Mouse (Mus musculus) limb, embryonic 14.5 days (tissue): Measurements from ENCODE around the gene Hcrt. TPM values are rescaled to one million over a fixed set of nuclear protein-coding genes. Genes with fewer than 3 reads are reported as not detected.

ENCODE experiments used
- ATAC-seq: fragments of 200-750 bp; cut with Nextera tagmentation; 2 replicates; pipeline ENCODE4 v1.8.0; 2017; ENCODE audit warnings: low read depth, moderate number of reproducible peaks, moderate TSS enrichment; ENCODE audit not compliant: low FRiP score
- DNase-seq: peaks from one replicate; pipeline ENCODE4 v3.0.0-alpha.2; 2015; ENCODE audit warnings: low spot score
- H3K27ac ChIP-seq: fragments of 300-500 bp; sonication (generic); replicated peaks from 2 replicates; pipeline ENCODE4 v1.5.1; 2014; ENCODE audit warnings: low read depth, mild to moderate bottlenecking, low read length, moderate library complexity, mixed read lengths
- H3K27me3 ChIP-seq: fragments of 300-500 bp; sonication (generic); 2 replicates; pipeline ENCODE4 v1.6.1; 2014; ENCODE audit warnings: low read length, mixed read lengths; ENCODE audit not compliant: control insufficient read depth, insufficient read depth
- H3K36me3 ChIP-seq: fragments of 300-500 bp; sonication (generic); 2 replicates; pipeline ENCODE4 v1.6.1; 2014; ENCODE audit warnings: mild to moderate bottlenecking, low read length, moderate library complexity, mixed read lengths; ENCODE audit not compliant: control insufficient read depth, insufficient read depth
- H3K4me1 ChIP-seq: fragments of 300-500 bp; sonication (generic); 2 replicates; pipeline ENCODE4 v1.6.1; 2014; ENCODE audit warnings: antibody characterized with exemption, low read length, mixed read lengths; ENCODE audit not compliant: control insufficient read depth, insufficient read depth
- H3K4me2 ChIP-seq: fragments of 300-500 bp; sonication (generic); replicated peaks from 2 replicates; pipeline ENCODE4 v1.6.1; 2014; ENCODE audit warnings: low read depth, mild to moderate bottlenecking, low read length, moderate library complexity; ENCODE audit not compliant: severe bottlenecking
- H3K4me3 ChIP-seq: fragments of 300-500 bp; sonication (generic); replicated peaks from 2 replicates; pipeline ENCODE4 v1.5.1; 2014; ENCODE audit warnings: low read length
- H3K9ac ChIP-seq: fragments of 300-500 bp; sonication (generic); 2 replicates; pipeline ENCODE4 v1.6.1; 2014; ENCODE audit warnings: mild to moderate bottlenecking, low read depth, low read length, moderate library complexity; ENCODE audit not compliant: severe bottlenecking
- H3K9me3 ChIP-seq: fragments of 300-500 bp; sonication (generic); 2 replicates; pipeline ENCODE4 v1.6.1; 2016; ENCODE audit warnings: low read length; ENCODE audit not compliant: control insufficient read depth
- POLR2A ChIP-seq: fragments of 200-500 bp; IDR thresholded peaks from 2 replicates; pipeline ENCODE4 v1.8.0; 2012; ENCODE audit warnings: inconsistent platforms, mild to moderate bottlenecking, moderate library complexity, borderline replicate concordance; ENCODE audit not compliant: insufficient read depth, insufficient read length; ENCODE audit errors: extremely low read depth
- WGBS: fragments of 180-500 bp; shearing (Covaris S2); extraction: QIAGEN DNeasy Blood & Tissue Kit; methylation state at CpG from one replicate; pipeline ENCODE4 v1.1.7; 2014; 5-methylcytosine and 5-hydroxymethylcytosine counted together
- polyA plus RNA-seq, 2 experiments: library from polyadenylated mRNA; depleted of rRNA in 1 of 2; stranded (reverse) in 1 of 2; unstranded in 1 of 2; fragments of >200 nt; fragmentation: Nextera tagmentation in 1 of 2; extraction: Ambion mirVana in 1 of 2; gene quantifications; 2 replicates each; pipeline versions ENCODE4 v1.2.1 to v1.2.3; 2012 to 2014

Hcrt gene
- polyA plus RNA-seq, 2 experiments: not detected

DNA sequence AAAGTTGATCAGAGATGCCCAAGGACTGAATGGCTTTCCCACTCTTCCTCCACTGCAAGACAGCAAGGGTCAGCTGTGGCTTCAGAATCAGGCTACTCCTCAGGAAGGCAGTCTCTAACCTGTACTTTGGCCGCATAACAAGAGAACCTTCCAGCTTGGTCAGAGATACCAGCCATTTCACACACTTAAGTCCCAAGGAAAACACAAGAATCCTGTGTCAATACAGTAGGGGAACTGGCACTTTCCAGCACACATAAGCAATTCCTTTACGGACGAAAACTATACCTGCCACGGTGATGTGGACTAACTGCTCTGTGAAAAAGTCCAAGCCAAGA, 26.0 kb downstream of the Hcrt start:
- no peak for ATAC-seq
- no peak overlapping the region for H3K27ac ChIP-seq
- peaks cover 8% of the 10 kb centered on the region for H3K36me3 ChIP-seq
- no peak for DNase-seq
- peaks cover 7% of the 10 kb centered on the region; the same call in 1 of the 2 replicates for H3K4me1 ChIP-seq
- peak overlapping the region; percentile 95 for H3K4me3 ChIP-seq
- WGBS: 84% methylated on average over 4 of the region's 4 CpGs
- peak overlapping the region; percentile 82 for H3K4me2 ChIP-seq
- H3K9ac ChIP-seq: peak overlapping the region; percentile 93
- no peaks in the 10 kb centered on the region for H3K27me3 ChIP-seq
- TF ChIP-seq POLR2A: no peak
- H3K9me3 ChIP-seq: no peaks in the 10 kb centered on the region

- H3K27ac ChIP-seq: no peak overlapping the region
- H3K4me2 ChIP-seq: peak overlapping the region; percentile 82; the same call in 1 of the 2 replicates
- TF ChIP-seq POLR2A: no peak
- no peak overlapping the region for H3K4me3 ChIP-seq
- DNase-seq (no peak), ATAC-seq (no peak)
- no peaks in the 10 kb centered on the region for H3K27me3 ChIP-seq
- peaks cover 8% of the 10 kb centered on the region for H3K36me3 ChIP-seq
- H3K9me3 ChIP-seq: no peaks in the 10 kb centered on the region
- WGBS: 78% methylated on average over 14 of the region's 14 CpGs
- peaks cover 7% of the 10 kb centered on the region; the same call in 1 of the 2 replicates for H3K4me1 ChIP-seq
- peak overlapping the region; percentile 16; the same call in 1 of the 2 replicates for H3K9ac ChIP-seq
Observed at GRCm38 (mm10) chr11:100735954-100736745, 26.6 kb downstream of the Hcrt start.

GRCm38 (mm10) chr11:100735134-100735865, 27.4 kb downstream of the Hcrt start:
- DNase-seq (no peak), ATAC-seq (no peak)
- H3K9ac ChIP-seq: no peak overlapping the region
- peaks cover 8% of the 10 kb centered on the region for H3K36me3 ChIP-seq
- 90% methylated on average over 9 of the region's 9 CpGs for WGBS
- no peak for TF ChIP-seq POLR2A
- no peaks in the 10 kb centered on the region for H3K27me3 ChIP-seq
- H3K4me1 ChIP-seq: peaks cover 7% of the 10 kb centered on the region; the same call in 1 of the 2 replicates
- H3K27ac ChIP-seq: no peak overlapping the region
- H3K4me3 ChIP-seq: no peak overlapping the region
- H3K4me2 ChIP-seq: no peak overlapping the region
- no peaks in the 10 kb centered on the region for H3K9me3 ChIP-seq

GRCm38 (mm10) chr11:100730477-100731205, 32.1 kb downstream of the Hcrt start:
- Histone ChIP-seq H3K9ac (no peak overlapping the region), H3K27me3 (no peaks in the 10 kb centered on the region), H3K36me3 (peaks cover 15% of the 10 kb centered on the region), H3K4me3 (no peak overlapping the region), H3K4me2 (no peak overlapping the region), H3K27ac (no peak overlapping the region), H3K4me1 (no peaks in the 10 kb centered on the region), H3K9me3 (no peaks in the 10 kb centered on the region)
- DNase-seq (no peak), ATAC-seq (no peak)
- TF ChIP-seq POLR2A: no peak
- WGBS: 74% methylated on average over 6 of the region's 6 CpGs

DNA sequence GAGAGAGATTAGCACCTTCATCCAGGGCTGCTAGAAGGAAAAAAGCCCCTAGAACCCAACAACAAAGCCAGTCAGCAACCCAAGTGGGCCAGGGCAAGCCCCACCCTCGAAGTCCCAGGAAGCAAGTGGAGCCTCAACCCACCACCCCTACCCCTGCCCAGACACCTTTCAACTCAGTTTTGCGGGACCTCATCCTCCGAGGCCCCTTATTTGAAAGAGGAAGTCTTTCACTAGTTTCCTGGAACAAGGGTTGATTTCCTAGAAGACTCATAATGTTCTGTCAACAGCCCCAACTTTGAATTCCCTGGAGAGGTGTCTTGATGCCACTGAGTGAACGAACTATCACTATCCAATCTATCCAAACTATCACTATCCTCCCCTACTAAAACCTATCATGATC, 32.8 kb downstream of the Hcrt start:
- TF ChIP-seq POLR2A: no peak
- no peaks in the 10 kb centered on the region for H3K4me1 ChIP-seq
- no peaks in the 10 kb centered on the region for H3K27me3 ChIP-seq
- no peak overlapping the region for H3K27ac ChIP-seq
- ATAC-seq: no peak
- DNase-seq: no peak
- H3K9ac ChIP-seq: no peak overlapping the region
- no peak overlapping the region for H3K4me3 ChIP-seq
- H3K4me2 ChIP-seq: no peak overlapping the region
- no peaks in the 10 kb centered on the region for H3K9me3 ChIP-seq
- 84% methylated on average over 4 of the region's 4 CpGs for WGBS
- peaks cover 12% of the 10 kb centered on the region; the same call in 1 of the 2 replicates for H3K36me3 ChIP-seq
